Mouse (Mus musculus): ENCODE data around the gene Hgfac.

GRCm38 (mm10) chr5:35001144-35001543, 40.2 kb upstream of the Hgfac start:
- TF ChIP-seq POLR2A (IDR thresholded peaks at IDR 0.05; ENCODE audit: borderline replicate concordance, extremely low read depth, low read depth, low read length): no peak
- TF ChIP-seq CTCF (IDR thresholded peaks at IDR 0.05; ENCODE audit: insufficient read depth, low read length): no peak

Data from lung, adult 2 months (tissue).